Mouse (Mus musculus) CH12.LX (cell line): ENCODE results near the gene Sox10. TPM values are rescaled to one million over a fixed set of nuclear protein-coding genes. Genes with fewer than 3 reads are reported as not detected.
A peak's percentile ranks its signal among the peaks of the same experiment; 100 is the strongest.

Experiments
- DNase-seq: peaks from one replicate; pipeline ENCODE4 v3.0.0-alpha.2; 2013; ENCODE audit errors: extremely low read depth
- H3K27ac ChIP-seq: 2 replicates; pipeline ENCODE4 v1.5.1; 2012; ENCODE audit warnings: low read depth, mild to moderate bottlenecking, control low read depth, moderate library complexity; ENCODE audit not compliant: insufficient read depth
- H3K27me3 ChIP-seq: replicated peaks from 2 replicates; pipeline ENCODE3; 2012; ENCODE audit warnings: inconsistent platforms
- H3K36me3 ChIP-seq, 2 experiments: replicated peaks in 1 of 2; 2 replicates each; pipeline versions ENCODE3 to v1.6.1; 2012; ENCODE audit warnings: inconsistent platforms in 1 of 2, low read length in 1 of 2, mild to moderate bottlenecking in 1 of 2, mixed read lengths in 1 of 2, moderate library complexity in 1 of 2; ENCODE audit not compliant: control insufficient read depth in 1 of 2, insufficient read depth in 1 of 2
- H3K4me1 ChIP-seq, 2 experiments: 2 replicates each; pipeline ENCODE4 v1.6.1; 2012; ENCODE audit warnings: inconsistent platforms in 1 of 2, moderate library complexity in 1 of 2; ENCODE audit not compliant: insufficient read depth in 2 of 2, control insufficient read depth in 1 of 2
- H3K4me2 ChIP-seq: 2 replicates; pipeline ENCODE4 v1.6.1; 2012; ENCODE audit warnings: low read depth, mild to moderate bottlenecking, control low read depth; ENCODE audit not compliant: poor library complexity, insufficient read depth, severe bottlenecking
- H3K4me3 ChIP-seq, 3 experiments: fragments of 150-350 bp in 1 of 3; sonication (generic) in 1 of 3; replicated peaks in 1 of 3; 2 replicates each; pipeline versions ENCODE3 to v1.5.1; 2011 to 2012; ENCODE audit warnings: low read depth in 2 of 3, low read length in 2 of 3, mild to moderate bottlenecking in 2 of 3, moderate library complexity in 2 of 3, control low read depth in 1 of 3, improper control_type of control experiment in 1 of 3, inconsistent platforms in 1 of 3, mixed read lengths in 1 of 3; ENCODE audit not compliant: poor library complexity in 1 of 3
- H3K79me2 ChIP-seq: replicated peaks from 2 replicates; pipeline ENCODE4 v1.6.1; 2012; ENCODE audit warnings: mild to moderate bottlenecking, moderate library complexity; ENCODE audit not compliant: control insufficient read depth, poor library complexity, insufficient read depth, severe bottlenecking; ENCODE audit errors: extremely low read depth
- H3K9ac ChIP-seq: 2 replicates; pipeline ENCODE4 v1.6.1; 2012; ENCODE audit warnings: low read depth, mild to moderate bottlenecking, control low read depth, moderate library complexity; ENCODE audit not compliant: insufficient read depth
- H3K9me3 ChIP-seq: replicated peaks from 2 replicates; pipeline ENCODE3; 2012; ENCODE audit warnings: low read length, inconsistent platforms, mixed read lengths
- CHD1 ChIP-seq: IDR thresholded peaks from 2 replicates; pipeline ENCODE4 v1.6.1; 2012; ENCODE audit warnings: low read depth, low read length, improper control_type of control experiment, inconsistent platforms
- CTCF ChIP-seq, 2 experiments: IDR thresholded peaks in 1 of 2; conservative IDR thresholded peaks in 1 of 2; 2 replicates each; pipeline ENCODE4 v1.5.1; 2011 to 2012; ENCODE audit warnings: low read depth in 2 of 2, low read length in 2 of 2, improper control_type of control experiment in 1 of 2, inconsistent platforms in 1 of 2, mild to moderate bottlenecking in 1 of 2, moderate library complexity in 1 of 2
- HCFC1 ChIP-seq: IDR thresholded peaks from 2 replicates; pipeline ENCODE4 v1.6.1; 2012; ENCODE audit warnings: low read depth, mild to moderate bottlenecking, inconsistent platforms, low read length, improper control_type of control experiment
- IRF4 ChIP-seq: IDR thresholded peaks from 2 replicates; pipeline ENCODE4 v1.6.1; 2014; ENCODE audit warnings: low read depth, mild to moderate bottlenecking, inconsistent platforms, low read length, improper control_type of control experiment
- JUN ChIP-seq: IDR thresholded peaks from 2 replicates; pipeline ENCODE4 v1.6.1; 2011; ENCODE audit warnings: low read depth, mild to moderate bottlenecking, low read length, improper control_type of control experiment, moderate library complexity; ENCODE audit not compliant: insufficient read depth
- MAX ChIP-seq: IDR thresholded peaks from 2 replicates; pipeline ENCODE4 v1.6.1; 2011; ENCODE audit warnings: low read length, improper control_type of control experiment
- MAZ ChIP-seq: IDR thresholded peaks from 2 replicates; pipeline ENCODE4 v1.6.1; 2012; ENCODE audit warnings: low read depth, mild to moderate bottlenecking, inconsistent platforms, low read length, improper control_type of control experiment, moderate library complexity
- MEF2A ChIP-seq: IDR thresholded peaks from 2 replicates; pipeline ENCODE4 v1.6.1; 2014; ENCODE audit warnings: low read depth, mild to moderate bottlenecking, inconsistent platforms, low read length, improper control_type of control experiment, borderline replicate concordance
- MXI1 ChIP-seq: IDR thresholded peaks from 2 replicates; pipeline ENCODE4 v1.6.1; 2011; ENCODE audit warnings: mild to moderate bottlenecking, low read depth, low read length, improper control_type of control experiment
- MYC ChIP-seq: IDR thresholded peaks from 2 replicates; pipeline ENCODE4 v1.6.1; 2011; ENCODE audit warnings: low read depth, mild to moderate bottlenecking, improper control_type of control experiment, low read length
- POLR2A ChIP-seq: IDR thresholded peaks from 2 replicates; pipeline ENCODE4 v1.6.1; 2011; ENCODE audit warnings: low read depth, mild to moderate bottlenecking, improper control_type of control experiment, low read length
- RAD21 ChIP-seq: IDR thresholded peaks from 2 replicates; pipeline ENCODE4 v1.6.1; 2011; ENCODE audit warnings: low read depth, mild to moderate bottlenecking, low read length, improper control_type of control experiment, moderate library complexity
- SMC3 ChIP-seq: IDR thresholded peaks from 2 replicates; pipeline ENCODE4 v1.6.1; 2011; ENCODE audit warnings: low read depth, low read length, improper control_type of control experiment
- TCF12 ChIP-seq: IDR thresholded peaks from 2 replicates; pipeline ENCODE4 v1.6.1; 2014; ENCODE audit warnings: low read depth, mild to moderate bottlenecking, inconsistent platforms, low read length, improper control_type of control experiment
- dilution Hi-C: fragments of 300-500 bp; cut with MboI; formaldehyde crosslinking; loops from 2 replicates; pipeline ENCODE4 v1.14.3; 2020; ENCODE audit warnings: low sequenced_read_pairs; ENCODE audit not compliant: extremely low pct_unique_long_range_greater_than_20kb, extremely low pct_ligation_motif_present
- in situ Hi-C: fragments of 300-500 bp; cut with MboI; formaldehyde crosslinking; loops from 3 replicates; pipeline ENCODE4 v1.14.3; 2019; ENCODE audit warnings: low sequenced_read_pairs, low pct_ligation_motif_present, low pct_unique_long_range_greater_than_20kb, mixed read lengths
- polyA plus RNA-seq: library from polyadenylated mRNA; unstranded; fragments of >175 nt; gene quantifications from 2 replicates; pipeline ENCODE4 v1.2.1, GENCODE M21; 2012; ENCODE audit warnings: low read depth; ENCODE audit not compliant: insufficient read length
- total RNA-seq, 2 experiments: library from RNA; depleted of rRNA; stranded (reverse); fragments of 300-350 nt in 1 of 2; fragments of >200 nt in 1 of 2; gene quantifications; 2 replicates each; pipeline ENCODE4 v1.2.3; 2012 to 2014

Sox10 gene
- total and polyA plus RNA-seq, 3 experiments, result 0.08 TPM; not detected in 2

GRCm38 (mm10) chr15:79140866-79141565 is 24.0 kb downstream of the Sox10 start, which contains the start of the genes Polr2f and 1700088E04Rik (continued):
- TF ChIP-seq SMC3, result no peak
- peak; percentile 83 for TF ChIP-seq MAX
- no peak for TF ChIP-seq IRF4

GRCm38 (mm10) chr15:79139640-79140039 is 25.4 kb downstream of the Sox10 start:
- in situ Hi-C loops (loop anchor here (5.0 kb wide), 1 partner anchor 42 kb away; no protein-coding TSS in a partner anchor), dilution Hi-C loops (no loop called here)

GRCm38 (mm10) chr15:79135783-79136575 is 29.1 kb downstream of the Sox10 start:
- DNase-seq, result no peak
- no peak overlapping the region for H3K27ac ChIP-seq
- H3K9ac ChIP-seq, result no peak overlapping the region
- dilution Hi-C loops, result no loop called here
- H3K9me3 ChIP-seq, result no peaks in the 10 kb centered on the region
- H3K4me1 ChIP-seq, result peaks cover 0 to 16% of the 10 kb centered on the region in 2 experiments; a peak in 2 of 4 replicates
- H3K36me3 ChIP-seq, result peaks cover 29 to 45% of the 10 kb centered on the region in 2 experiments
- no peak overlapping the region for H3K4me3 ChIP-seq
- no peak overlapping the region for H3K4me2 ChIP-seq
- peaks cover 5% of the 10 kb centered on the region for H3K27me3 ChIP-seq
- in situ Hi-C loops, result loop anchor here (5.0 kb wide), 1 partner anchor 39 kb away; no protein-coding TSS in a partner anchor
- no peaks in the 10 kb centered on the region for H3K79me2 ChIP-seq
- TF ChIP-seq SMC3 (no peak), MAX (no peak)

More at GRCm38 (mm10) chr15:79139640-79140039, 25.4 kb downstream of the Sox10 start:
- no peak for TF ChIP-seq MEF2A
- TF ChIP-seq MAZ, result no peak
- peak; percentile 42; the same call in 1 of the 2 replicates for TF ChIP-seq MXI1
- peak; percentile 94 for TF ChIP-seq MYC
- no peak for TF ChIP-seq JUN
- no peak for TF ChIP-seq HCFC1
- peak; percentile 17 to 55; a peak in 2 of 4 replicates for TF ChIP-seq CTCF (conservative IDR thresholded peaks at IDR 0.05 in 1 of 2, IDR thresholded peaks at IDR 0.05 in 1 of 2; ENCODE audit: low read depth in 2 of 2, low read length in 2 of 2)
- TF ChIP-seq TCF12, result no peak
- TF ChIP-seq IRF4, result no peak
- no peak for TF ChIP-seq POLR2A
- TF ChIP-seq MAX, result peak; percentile 76
- TF ChIP-seq RAD21, result peak; percentile 26
- no peak for TF ChIP-seq CHD1
- H3K9ac ChIP-seq, result no peak overlapping the region
- DNase-seq, result no peak
- no peak overlapping the region for H3K4me3 ChIP-seq
- H3K79me2 ChIP-seq, result peaks cover 27% of the 10 kb centered on the region
- H3K27me3 ChIP-seq, result peaks cover 5% of the 10 kb centered on the region
- H3K9me3 ChIP-seq, result no peaks in the 10 kb centered on the region
- H3K4me2 ChIP-seq, result no peak overlapping the region
- peaks cover 6 to 24% of the 10 kb centered on the region in 2 experiments for H3K36me3 ChIP-seq
- H3K27ac ChIP-seq, result no peak overlapping the region
- H3K4me1 ChIP-seq, result peaks cover 4 to 34% of the 10 kb centered on the region in 2 experiments; a peak in 3 of 4 replicates
